Mouse (Mus musculus) midbrain, embryonic 16.5 days (tissue): ENCODE measurements around the gene Scrt2. TPM values are rescaled to one million over a fixed set of nuclear protein-coding genes. Genes with fewer than 3 reads are reported as not detected.
"Not testable (repeated sequence)": the region's sequence is repeated elsewhere in the genome, so short reads cannot be mapped to it uniquely, and the experiment has no call there.

Source experiments
- ATAC-seq: fragments of 200-750 bp; cut with Nextera tagmentation; 2 replicates; pipeline ENCODE4 v1.8.0; 2017; ENCODE audit warnings: moderate TSS enrichment
- H3K27ac ChIP-seq: fragments of 300-500 bp; sonication (generic); 2 replicates; pipeline ENCODE4 v1.5.1; 2014; ENCODE audit warnings: mild to moderate bottlenecking, low read length, mixed read lengths
- H3K27me3 ChIP-seq: fragments of 300-500 bp; sonication (generic); 2 replicates; pipeline ENCODE4 v1.6.1; 2014; ENCODE audit warnings: low read depth, low read length, mixed read lengths; ENCODE audit not compliant: control insufficient read depth, insufficient read depth
- H3K36me3 ChIP-seq: fragments of 300-500 bp; sonication (generic); 2 replicates; pipeline ENCODE4 v1.6.1; 2014; ENCODE audit warnings: mild to moderate bottlenecking, low read length, moderate library complexity, mixed read lengths; ENCODE audit not compliant: control insufficient read depth, insufficient read depth
- H3K4me1 ChIP-seq: fragments of 300-500 bp; sonication (generic); 2 replicates; pipeline ENCODE4 v1.6.1; 2014; ENCODE audit warnings: mild to moderate bottlenecking, low read length, mixed read lengths; ENCODE audit not compliant: control insufficient read depth, insufficient read depth
- H3K4me2 ChIP-seq: fragments of 300-500 bp; sonication (generic); 2 replicates; pipeline ENCODE4 v1.6.1; 2014; ENCODE audit warnings: mild to moderate bottlenecking, low read length, mixed read lengths
- H3K4me3 ChIP-seq: fragments of 300-500 bp; sonication (generic); 2 replicates; pipeline ENCODE4 v1.5.1; 2014; ENCODE audit warnings: low read depth, mild to moderate bottlenecking, low read length, moderate library complexity, mixed read lengths
- H3K9ac ChIP-seq: fragments of 300-500 bp; sonication (generic); 2 replicates; pipeline ENCODE4 v1.6.1; 2014; ENCODE audit warnings: low read depth, low read length, mixed read lengths
- H3K9me3 ChIP-seq: fragments of 300-500 bp; sonication (generic); replicated peaks from 2 replicates; pipeline ENCODE4 v1.6.1; 2014; ENCODE audit warnings: mild to moderate bottlenecking, low read length, mixed read lengths; ENCODE audit not compliant: control insufficient read depth, poor library complexity, severe bottlenecking
- WGBS: fragments of 180-500 bp; shearing (Covaris S2); extraction: QIAGEN DNeasy Blood & Tissue Kit; methylation state at CpG from one replicate; pipeline ENCODE4 v1.1.7; 2014; 5-methylcytosine and 5-hydroxymethylcytosine counted together
- polyA plus RNA-seq: library from polyadenylated mRNA; unstranded; fragments of >200 nt; fragmentation: Nextera tagmentation; extraction: Ambion mirVana; gene quantifications from 2 replicates; pipeline ENCODE4 v1.2.1, GENCODE M21; 2015

Scrt2 gene
- polyA plus RNA-seq, 1 experiment from 2014 or later: 5.8 TPM

- H3K4me2 ChIP-seq: no peak overlapping the region
- WGBS: 60% methylated on average over 3 of the region's 3 CpGs
- no peak overlapping the region for H3K9ac ChIP-seq
- no peak for ATAC-seq
- no peak overlapping the region for H3K4me3 ChIP-seq
- H3K27ac ChIP-seq: no peak overlapping the region
- no peaks in the 10 kb centered on the region for H3K36me3 ChIP-seq
- H3K27me3 ChIP-seq: no peaks in the 10 kb centered on the region
- H3K9me3 ChIP-seq: no peaks in the 10 kb centered on the region
- H3K4me1 ChIP-seq: peaks cover 34% of the 10 kb centered on the region
These were observed 29.3 kb upstream of the Scrt2 start for GRCm38 (mm10) chr2:152051985-152052384.

GRCm38 (mm10) chr2:152055406-152055805, 25.9 kb upstream of the Scrt2 start:
- Histone ChIP-seq H3K4me3 (no peak overlapping the region), H3K9ac (no peak overlapping the region), H3K4me1 (peaks cover 7% of the 10 kb centered on the region), H3K9me3 (no peaks in the 10 kb centered on the region), H3K27ac (no peak overlapping the region), H3K4me2 (no peak overlapping the region), H3K36me3 (no peaks in the 10 kb centered on the region), H3K27me3 (no peaks in the 10 kb centered on the region)
- ATAC-seq: no peak
- WGBS: 56% methylated on average over 1 of the region's 1 CpGs

DNA sequence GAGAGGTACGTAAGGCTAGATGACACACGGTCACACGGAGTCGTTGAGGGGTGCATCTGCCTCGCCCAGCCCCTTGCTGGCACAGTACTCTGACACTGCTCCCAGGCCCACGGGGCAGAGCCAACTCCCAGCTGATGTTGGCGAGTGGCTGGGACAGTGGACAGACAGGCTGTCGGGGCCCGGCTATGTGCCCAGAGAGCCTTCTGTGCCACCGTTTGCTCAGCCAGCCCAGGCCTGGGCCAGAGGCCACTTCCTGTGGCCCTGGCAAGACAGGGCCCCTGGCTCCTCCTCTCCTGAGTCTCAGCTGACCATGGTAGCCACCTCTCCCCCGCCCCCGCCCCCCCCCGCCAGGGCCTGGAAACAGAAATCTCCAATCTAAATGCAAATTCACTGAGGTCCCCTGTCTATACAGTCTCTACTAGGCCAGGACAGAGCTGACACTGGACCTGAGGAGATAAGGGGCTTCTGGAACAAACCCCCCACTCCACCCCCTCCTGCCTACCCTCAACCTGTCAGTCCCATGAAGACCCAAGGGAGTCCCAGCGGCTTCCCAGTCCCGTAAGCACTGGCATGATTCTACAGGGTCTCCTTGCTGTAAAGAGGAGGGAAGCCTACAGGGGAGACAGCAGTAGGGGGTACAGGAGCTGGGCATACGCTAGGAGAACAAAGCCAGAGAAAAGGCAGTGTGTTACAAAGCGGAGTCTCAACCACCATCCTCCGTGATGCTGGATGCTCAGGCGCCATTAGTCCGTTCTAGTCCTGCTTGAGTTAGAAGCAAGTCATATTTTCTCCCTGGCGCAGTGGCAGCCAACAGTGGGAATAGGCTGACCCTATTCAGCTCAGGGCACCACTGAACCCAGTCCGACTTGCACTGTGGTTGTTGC, 24.7 kb upstream of the Scrt2 start:
- H3K4me2 ChIP-seq: no peak overlapping the region
- no peak overlapping the region for H3K9ac ChIP-seq
- WGBS: 54% methylated on average over 22 of the region's 22 CpGs

DNA sequence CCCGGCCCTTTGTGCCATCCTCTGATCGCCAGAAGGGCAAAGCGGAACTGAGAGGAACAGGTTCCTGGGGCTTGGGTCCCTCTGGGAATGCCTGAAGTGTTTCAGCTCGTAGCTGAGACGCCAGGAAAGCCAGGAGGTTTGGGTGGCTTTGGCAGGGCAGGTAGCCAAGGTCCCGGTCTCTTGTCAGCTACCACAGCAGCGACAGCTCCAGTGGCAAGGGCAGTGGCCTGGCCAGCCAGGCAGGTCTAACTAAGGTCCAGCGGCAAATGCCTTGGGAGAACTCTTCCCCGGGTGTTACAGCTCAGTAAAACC, 24.1 kb upstream of the Scrt2 start:
- Histone ChIP-seq H3K4me2 (no peak overlapping the region), H3K9me3 (no peaks in the 10 kb centered on the region), H3K27me3 (no peaks in the 10 kb centered on the region), H3K27ac (no peak overlapping the region), H3K36me3 (no peaks in the 10 kb centered on the region), H3K4me1 (no peaks in the 10 kb centered on the region; the same call in 1 of the 2 replicates), H3K4me3 (no peak overlapping the region), H3K9ac (no peak overlapping the region)
- no peak for ATAC-seq
- 77% methylated on average over 9 of the region's 9 CpGs for WGBS

More for the DNA sequence above, 24.7 kb upstream of the Scrt2 start:
- Histone ChIP-seq H3K27ac (no peak overlapping the region), H3K9me3 (no peaks in the 10 kb centered on the region), H3K27me3 (no peaks in the 10 kb centered on the region), H3K4me1 (no peaks in the 10 kb centered on the region; the same call in 1 of the 2 replicates), H3K36me3 (no peaks in the 10 kb centered on the region), H3K4me3 (no peak overlapping the region)
- ATAC-seq: peak; percentile 55

DNA sequence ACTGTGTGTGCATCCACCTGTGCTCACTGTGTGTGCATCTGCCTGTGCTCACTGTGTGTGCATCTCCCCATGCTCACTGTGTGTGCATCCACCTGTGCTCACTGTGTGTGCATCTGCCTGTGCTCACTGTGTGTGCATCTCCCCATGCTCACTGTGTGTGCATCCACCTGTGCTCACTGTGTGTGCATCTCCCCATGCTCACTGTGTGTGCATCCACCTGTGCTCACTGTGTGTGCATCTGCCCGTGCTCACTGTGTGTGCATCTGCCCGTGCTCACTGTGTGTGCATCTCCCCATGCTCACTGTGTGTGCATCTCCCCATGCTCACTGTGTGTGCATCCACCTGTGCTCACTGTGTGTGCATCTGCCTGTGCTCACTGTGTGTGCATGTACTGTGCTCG, 18.5 kb upstream of the Scrt2 start:
- H3K27ac ChIP-seq, H3K27me3 ChIP-seq, H3K4me3 ChIP-seq, H3K9ac ChIP-seq, H3K36me3 ChIP-seq, H3K4me2 ChIP-seq, H3K9me3 ChIP-seq, ATAC-seq, H3K4me1 ChIP-seq: not testable (repeated sequence)
- 93% methylated on average over 3 of the region's 3 CpGs for WGBS

DNA sequence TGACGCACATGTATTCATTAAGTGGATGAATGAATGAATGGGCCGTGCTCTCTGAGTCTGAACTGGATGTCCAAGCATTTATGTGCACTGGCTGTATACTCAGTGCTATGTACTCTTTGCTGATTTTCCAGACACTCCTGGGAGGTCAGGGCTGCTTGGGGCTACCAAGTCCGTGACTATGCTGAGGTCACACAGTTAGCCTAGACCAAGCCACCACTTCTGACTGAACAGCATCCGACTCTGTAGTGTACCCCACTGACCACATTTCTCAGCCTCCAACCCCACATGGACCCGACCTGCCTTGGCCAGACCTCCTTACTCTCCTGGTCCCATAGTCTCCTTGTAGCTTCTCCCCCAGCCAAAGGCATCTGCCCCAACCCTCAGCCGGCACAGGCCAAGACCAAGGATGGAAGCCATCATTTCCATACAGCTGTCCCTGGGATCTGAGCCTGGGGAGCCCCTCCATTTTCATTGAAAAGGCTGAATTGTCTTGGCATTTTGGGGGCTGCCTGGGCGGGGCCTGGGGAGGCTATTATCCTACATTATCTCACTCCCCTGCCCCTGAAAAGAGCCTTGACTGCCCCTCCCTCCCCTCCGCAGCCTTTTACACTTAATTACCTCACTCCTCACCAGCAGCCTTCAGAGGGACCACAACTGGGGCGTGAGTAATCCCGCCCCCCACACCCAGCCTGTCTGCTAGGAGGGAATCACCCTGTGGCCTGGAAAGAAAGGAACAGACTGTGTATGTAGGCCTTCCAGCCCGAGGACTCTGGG, 12.5 kb upstream of the Scrt2 start:
- no peaks in the 10 kb centered on the region for H3K9me3 ChIP-seq
- 30% methylated on average over 11 of the region's 11 CpGs for WGBS
- no peak overlapping the region for H3K27ac ChIP-seq
- peak; percentile 72 for ATAC-seq
- H3K9ac ChIP-seq: no peak overlapping the region
- no peaks in the 10 kb centered on the region for H3K27me3 ChIP-seq
- no peak overlapping the region for H3K4me2 ChIP-seq
- no peaks in the 10 kb centered on the region for H3K36me3 ChIP-seq
- no peak overlapping the region for H3K4me3 ChIP-seq
- peaks cover 8% of the 10 kb centered on the region for H3K4me1 ChIP-seq

DNA sequence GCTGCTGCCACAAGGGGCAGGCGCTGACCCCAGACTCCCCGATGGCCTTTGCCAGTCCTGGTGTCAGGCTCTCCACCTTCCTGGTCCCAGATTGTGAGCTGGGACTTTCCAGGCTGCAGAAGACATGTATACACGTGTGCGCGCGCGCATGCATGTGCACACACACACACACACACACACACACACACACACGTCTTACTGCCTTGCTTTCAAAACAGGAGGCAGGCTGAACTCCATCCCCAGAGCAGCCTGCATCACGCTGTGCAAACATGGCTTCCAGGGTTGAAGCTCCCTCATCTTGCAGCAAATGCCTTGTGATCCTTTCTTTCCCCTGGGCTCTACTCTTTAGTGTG, 11.9 kb upstream of the Scrt2 start:
- no peaks in the 10 kb centered on the region for H3K9me3 ChIP-seq
- H3K4me3 ChIP-seq: no peak overlapping the region
- H3K27me3 ChIP-seq: no peaks in the 10 kb centered on the region
- no peak overlapping the region for H3K4me2 ChIP-seq
- no peaks in the 10 kb centered on the region for H3K36me3 ChIP-seq
- H3K9ac ChIP-seq: no peak overlapping the region
- H3K27ac ChIP-seq: no peak overlapping the region
- WGBS: 44% methylated on average over 9 of the region's 9 CpGs
- no peak for ATAC-seq
- H3K4me1 ChIP-seq: peaks cover 8% of the 10 kb centered on the region

DNA sequence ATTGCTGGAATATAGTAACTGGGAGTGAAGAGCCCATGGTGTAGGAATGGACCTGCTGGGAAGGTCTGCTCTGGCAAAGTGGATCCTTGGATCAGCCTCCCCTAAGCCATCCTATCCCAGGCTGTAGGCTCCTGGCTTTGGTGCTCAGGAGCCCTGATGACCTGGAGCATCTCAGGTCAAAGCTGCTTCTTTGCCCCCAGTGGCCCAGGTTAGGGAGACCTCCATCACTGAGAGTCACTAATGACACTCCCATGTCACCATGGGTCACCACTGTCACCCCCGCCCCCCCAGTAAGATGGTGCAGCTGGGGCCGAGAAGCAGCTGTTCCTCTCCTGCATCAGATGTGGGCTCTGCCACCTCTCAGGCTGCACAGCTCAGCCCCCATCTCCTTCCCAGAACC, 11.4 kb upstream of the Scrt2 start:
- H3K4me3 ChIP-seq: no peak overlapping the region
- H3K9ac ChIP-seq: no peak overlapping the region
- H3K4me2 ChIP-seq: no peak overlapping the region
- no peaks in the 10 kb centered on the region for H3K36me3 ChIP-seq
- no peaks in the 10 kb centered on the region for H3K9me3 ChIP-seq
- H3K4me1 ChIP-seq: peaks cover 8% of the 10 kb centered on the region
- 59% methylated on average over 2 of the region's 2 CpGs for WGBS
- no peak for ATAC-seq
- no peaks in the 10 kb centered on the region for H3K27me3 ChIP-seq
- H3K27ac ChIP-seq: no peak overlapping the region

- Histone ChIP-seq H3K4me1 (peaks cover 10% of the 10 kb centered on the region), H3K27me3 (no peaks in the 10 kb centered on the region), H3K9me3 (no peaks in the 10 kb centered on the region), H3K4me3 (no peak overlapping the region), H3K36me3 (no peaks in the 10 kb centered on the region), H3K27ac (no peak overlapping the region), H3K4me2 (no peak overlapping the region), H3K9ac (no peak overlapping the region)
- no peak for ATAC-seq
- WGBS: 86% methylated on average over 2 of the region's 2 CpGs
These were observed 6.8 kb upstream of the Scrt2 start for GRCm38 (mm10) chr2:152074521-152074920.
